8 mouse cellular contexts compared by ENCODE assay signal in the genomic region with DNA sequence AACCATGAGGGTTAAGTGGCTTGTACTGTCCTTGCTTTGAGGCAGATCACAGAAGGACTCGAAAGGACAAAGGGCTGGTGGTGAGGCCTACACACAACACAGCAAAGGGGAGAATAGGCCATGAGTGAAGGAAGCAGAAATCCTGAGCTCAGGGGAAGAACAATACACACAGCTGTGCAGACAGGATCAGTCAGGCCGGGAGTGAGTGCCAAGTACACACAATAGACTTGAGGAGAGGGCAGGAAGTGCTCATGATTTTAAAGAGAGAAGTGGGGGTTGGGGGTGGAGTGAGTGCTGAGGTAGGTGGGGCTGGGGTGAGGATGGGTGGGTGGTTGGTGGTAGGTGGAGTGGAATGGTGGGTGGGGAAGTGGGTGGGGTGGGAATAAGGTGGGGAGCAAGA.
DNase-seq lines count a peak whose midpoint lies in the region; ATAC-seq lines count a peak whose summit lies in the region.
"Had no signal": no experiment of that assay in that cellular context is flagged by ENCODE, and none has a peak within 500 bp of the region (broad histone marks: within the 10 kb centered on the region; RNA-seq: fewer than 3 reads in every experiment).

No protein-coding gene starts in this region.

- no peaks in the 10 kb centered on the region for H3K4me1 ChIP-seq in lung, embryonic 16.5 days (replicated peaks; ENCODE audit: control insufficient read depth, insufficient read depth, low read length)
- no peaks in the 10 kb centered on the region for H3K4me1 ChIP-seq in embryonic facial prominence, embryonic 14.5 days (ENCODE audit: control insufficient read depth, insufficient read depth, low read length)

- peak; percentile 85 for ATAC-seq in lung, embryonic 16.5 days (ENCODE audit: low read depth)
- peak; percentile 87 for ATAC-seq in embryonic facial prominence, embryonic 14.5 days (ENCODE audit: low read depth)

- no peak overlapping the region for H3K4me3 ChIP-seq in lung, embryonic 16.5 days (ENCODE audit: low read length)
- no peak overlapping the region for H3K4me3 ChIP-seq in embryonic facial prominence, embryonic 14.5 days (ENCODE audit: low read depth, low read length)

- no peak overlapping the region for H3K9ac ChIP-seq in lung, embryonic 16.5 days (ENCODE audit: low read length)
- H3K9ac ChIP-seq in embryonic facial prominence, embryonic 14.5 days (ENCODE audit: low read depth, low read length) = no peak overlapping the region

- H3K27ac ChIP-seq in lung, embryonic 16.5 days (ENCODE audit: low read length) = peak overlapping the region; percentile 6; the same call in 1 of the 2 replicates
- no peak overlapping the region for H3K27ac ChIP-seq in embryonic facial prominence, embryonic 14.5 days (replicated peaks; ENCODE audit: low read depth, low read length)

- DNase-seq in lung, postnatal 25 days (ENCODE audit: low spot score) = no peak
- DNase-seq in embryonic facial prominence, embryonic 14.5 days (ENCODE audit: low spot score) = peak; percentile 68
- DNase-seq in lung, postnatal 10 days = peak; percentile 32
- DNase-seq in thymus, postnatal 36 days = peak; percentile 38 to 60
- DNase-seq in layer of hippocampus, adult 18-20 months (ENCODE audit: low spot score in 2 of 2) = no peak
- DNase-seq in urinary bladder, postnatal 10 days (ENCODE audit: low spot score) = no peak
- DNase-seq: cerebellum, adult 9-11 months had no signal

- H3K36me3 ChIP-seq in lung, embryonic 16.5 days (ENCODE audit: control insufficient read depth, insufficient read depth, low read length) = no peaks in the 10 kb centered on the region
- H3K36me3 ChIP-seq in embryonic facial prominence, embryonic 14.5 days (ENCODE audit: control insufficient read depth, insufficient read depth, low read length) = no peaks in the 10 kb centered on the region

- no peaks in the 10 kb centered on the region for H3K27me3 ChIP-seq in lung, embryonic 16.5 days (ENCODE audit: control insufficient read depth, insufficient read depth, low read depth, low read length)
- H3K27me3 ChIP-seq in embryonic facial prominence, embryonic 14.5 days (replicated peaks; ENCODE audit: control insufficient read depth, insufficient read depth, low read length) = no peaks in the 10 kb centered on the region

- H3K4me2 ChIP-seq in lung, embryonic 16.5 days (ENCODE audit: low read depth, low read length) = no peak overlapping the region
- H3K4me2 ChIP-seq in embryonic facial prominence, embryonic 14.5 days (ENCODE audit: low read depth, low read length) = no peak overlapping the region

- 23% methylated on average over 2 of the region's 2 CpGs for WGBS in lung, embryonic 16.5 days
- 48% methylated on average over 2 of the region's 2 CpGs for WGBS in embryonic facial prominence, embryonic 14.5 days

- no peaks in the 10 kb centered on the region for H3K9me3 ChIP-seq in lung, embryonic 16.5 days (ENCODE audit: control insufficient read depth, low read length)
- no peaks in the 10 kb centered on the region for H3K9me3 ChIP-seq in embryonic facial prominence, embryonic 14.5 days (ENCODE audit: control insufficient read depth, low read length)

Comparison
In these comparisons a context has a peak if more than half of its experiments do, and no peak if none do; other contexts are left out.
1. DNase-seq: peak in embryonic facial prominence, embryonic 14.5 days (single experiment), lung, postnatal 10 days (single experiment) and thymus, postnatal 36 days (2 of 2); none in lung, postnatal 25 days (single experiment), layer of hippocampus, adult 18-20 months (0 of 2) and urinary bladder, postnatal 10 days (single experiment).